Mouse (Mus musculus) brain, embryonic 14.5 days (tissue): ENCODE data around the gene Gm40460. TPM values are rescaled to one million over a fixed set of nuclear protein-coding genes. Genes with fewer than 3 reads are reported as not detected.
"Not testable (repeated sequence)": the region's sequence is repeated elsewhere in the genome, so short reads cannot be mapped to it uniquely, and the experiment has no call there.

Experiments
- DNase-seq: peaks from one replicate; pipeline ENCODE4 v3.0.0-alpha.2; 2011; ENCODE audit warnings: low read depth
- CTCF ChIP-seq: fragments of 200-500 bp; IDR thresholded peaks from 2 replicates; pipeline ENCODE4 v1.5.1; 2012; ENCODE audit warnings: inconsistent platforms, mild to moderate bottlenecking, moderate library complexity, borderline replicate concordance; ENCODE audit not compliant: insufficient read depth, insufficient read length; ENCODE audit errors: extremely low read depth
- POLR2A ChIP-seq: fragments of 200-500 bp; IDR thresholded peaks from 2 replicates; pipeline ENCODE4 v1.6.1; 2012; ENCODE audit warnings: mild to moderate bottlenecking, inconsistent platforms, borderline replicate concordance; ENCODE audit not compliant: poor library complexity, insufficient read depth, insufficient read length, severe bottlenecking; ENCODE audit errors: extremely low read depth
- polyA plus RNA-seq: library from polyadenylated mRNA; depleted of rRNA; stranded (reverse); fragments of >200 nt; gene quantifications from 2 replicates; pipeline ENCODE4 v1.2.3, GENCODE M21; 2012; rRNA removed

The Gm40460 gene
- polyA plus RNA-seq, 1 experiment = not detected

- DNase-seq = no peak
- no peak for TF ChIP-seq CTCF
- TF ChIP-seq POLR2A = no peak
Observed at GRCm38 (mm10) chr7:142231540-142231939, 9.3 kb downstream of the Gm40460 start.

GRCm38 (mm10) chr7:142229871-142230270 is 11.0 kb downstream of the Gm40460 start, which contains the start of gene Krtap5-5:
TSS of gene Krtap5-5 (minus strand) at chr7:142229971.
- not testable (repeated sequence) for DNase-seq

GRCm38 (mm10) chr7:142224518-142224917 is 16.4 kb downstream of the Gm40460 start:
- no peak for DNase-seq
- no peak for TF ChIP-seq POLR2A
- no peak for TF ChIP-seq CTCF

- DNase-seq = not testable (repeated sequence)
Observed at GRCm38 (mm10) chr7:142212136-142212535, 28.7 kb downstream of the Gm40460 start.

- no peak for DNase-seq
- TF ChIP-seq POLR2A = no peak
- TF ChIP-seq CTCF = no peak
Observed at GRCm38 (mm10) chr7:142211559-142211958, 29.3 kb downstream of the Gm40460 start, which contains the start of gene Gm7579. TSS of gene Gm7579 (plus strand) at chr7:142211859.

GRCm38 (mm10) chr7:142206891-142207290 is 34.0 kb downstream of the Gm40460 start:
- DNase-seq = not testable (repeated sequence)

- DNase-seq = no peak
Observed at GRCm38 (mm10) chr7:142205488-142205887, 35.4 kb downstream of the Gm40460 start.

GRCm38 (mm10) chr7:142201064-142201463 is 39.8 kb downstream of the Gm40460 start, which contains the start of gene Krtap5-3:
TSS of gene Krtap5-3 (plus strand) at chr7:142201364.
- DNase-seq = no peak
- TF ChIP-seq POLR2A (no peak), CTCF (no peak)

More at GRCm38 (mm10) chr7:142205488-142205887, 35.4 kb downstream of the Gm40460 start:
- TF ChIP-seq CTCF (no peak), POLR2A (no peak)

GRCm38 (mm10) chr7:142198748-142199147 is 42.1 kb downstream of the Gm40460 start:
- no peak for TF ChIP-seq POLR2A
- TF ChIP-seq CTCF = no peak
- DNase-seq = no peak

Other genes with a start within 250 kb of the Gm40460 start
- 39.4 and 46.5 TPM in 2 replicates for gene Mob2, start 180.0 kb downstream of the Gm40460 start, polyA plus RNA-seq
- gene Dusp8, start 145.2 kb downstream of the Gm40460 start, polyA plus RNA-seq = 93.1 and 145 TPM in 2 replicates
- gene Gm45618, start 120.3 kb downstream of the Gm40460 start, polyA plus RNA-seq = not detected in 2 replicates
- gene Gm39115, start 105.0 kb downstream of the Gm40460 start, polyA plus RNA-seq = not detected in 2 replicates
- gene Gm45337, start 96.5 kb downstream of the Gm40460 start, polyA plus RNA-seq = 0.06 TPM in 1 of 2 replicates, not detected in the other
- not detected in 2 replicates for gene Gm29735, start 84.0 kb downstream of the Gm40460 start, polyA plus RNA-seq
- gene Gm4553, start 75.3 kb downstream of the Gm40460 start, polyA plus RNA-seq = not detected in 2 replicates
- gene Krtap5-2, start 65.1 kb downstream of the Gm40460 start, polyA plus RNA-seq = not detected in 2 replicates
- not detected in 2 replicates for gene Gm10153, start 50.7 kb downstream of the Gm40460 start, polyA plus RNA-seq
- gene Krtap5-3, start 39.7 kb downstream of the Gm40460 start, polyA plus RNA-seq = not detected in 2 replicates
- gene Gm7579, start 29.2 kb downstream of the Gm40460 start, polyA plus RNA-seq = not detected in 2 replicates
- gene Krtap5-5, start 11.1 kb downstream of the Gm40460 start, polyA plus RNA-seq = not detected in 2 replicates
- not detected in 2 replicates for gene Gm2431, start 17.3 kb upstream of the Gm40460 start, polyA plus RNA-seq
- gene Gm4559, start 33.3 kb upstream of the Gm40460 start, polyA plus RNA-seq = not detected in 2 replicates
- not detected in 2 replicates for gene Krtap5-1, start 56.0 kb upstream of the Gm40460 start, polyA plus RNA-seq
- gene Krtap5-4, start 62.5 kb upstream of the Gm40460 start, polyA plus RNA-seq = not detected in 2 replicates
- gene Ifitm10, start 132.7 kb upstream of the Gm40460 start, polyA plus RNA-seq = 2.8 and 2.9 TPM in 2 replicates
- 0.12 and 0.14 TPM in 2 replicates for gene Gm49369, start 141.6 kb upstream of the Gm40460 start, polyA plus RNA-seq
- 186 and 216 TPM in 2 replicates for gene Ctsd, start 147.0 kb upstream of the Gm40460 start, polyA plus RNA-seq
- 0.23 and 0.44 TPM in 2 replicates for gene Syt8, start 193.8 kb upstream of the Gm40460 start, polyA plus RNA-seq
- gene Tnni2, start 200.7 kb upstream of the Gm40460 start, polyA plus RNA-seq = 0.73 and 1.2 TPM in 2 replicates
- gene Lsp1, start 219.7 kb upstream of the Gm40460 start, polyA plus RNA-seq = 6.2 and 7.6 TPM in 2 replicates